Mouse (Mus musculus) heart, postnatal 0 days (tissue): Measurements from ENCODE around the gene Dohh. TPM values are rescaled to one million over a fixed set of nuclear protein-coding genes. Genes with fewer than 3 reads are reported as not detected.

Experiments used
- ATAC-seq: fragments of 200-750 bp; cut with Nextera tagmentation; 2 replicates; pipeline ENCODE4 v1.8.0; 2017; ENCODE audit warnings: low read depth, moderate number of reproducible peaks, moderate library complexity; ENCODE audit not compliant: insufficient read depth
- DNase-seq: peaks from one replicate; pipeline ENCODE4 v3.0.0-alpha.2; 2016; ENCODE audit warnings: low spot score
- H3K27ac ChIP-seq: fragments of 300-500 bp; sonication (generic); 2 replicates; pipeline ENCODE4 v1.5.1; 2014; ENCODE audit warnings: low read depth, mild to moderate bottlenecking
- H3K27me3 ChIP-seq: fragments of 300-500 bp; sonication (generic); 2 replicates; pipeline ENCODE4 v1.6.1; 2014; ENCODE audit warnings: low read length, mixed read lengths; ENCODE audit not compliant: control insufficient read depth, insufficient read depth
- H3K36me3 ChIP-seq: fragments of 300-500 bp; sonication (generic); replicated peaks from 2 replicates; pipeline ENCODE4 v1.6.1; 2014; ENCODE audit warnings: low read length, mixed read lengths; ENCODE audit not compliant: control insufficient read depth, insufficient read depth
- H3K4me1 ChIP-seq: fragments of 300-500 bp; sonication (generic); 2 replicates; pipeline ENCODE4 v1.6.1; 2014; ENCODE audit warnings: antibody characterized with exemption; ENCODE audit not compliant: control insufficient read depth, insufficient read depth
- H3K4me2 ChIP-seq: fragments of 300-500 bp; sonication (generic); 2 replicates; pipeline ENCODE4 v1.6.1; 2014; ENCODE audit warnings: low read depth, mild to moderate bottlenecking, low read length, moderate library complexity
- H3K4me3 ChIP-seq: fragments of 300-500 bp; sonication (generic); 2 replicates; pipeline ENCODE4 v1.5.1; 2014; ENCODE audit warnings: low read depth, low read length
- H3K9ac ChIP-seq: fragments of 300-500 bp; sonication (generic); replicated peaks from 2 replicates; pipeline ENCODE4 v1.6.1; 2014; ENCODE audit warnings: low read depth, low read length, mixed read lengths
- H3K9me3 ChIP-seq: fragments of 300-500 bp; sonication (generic); replicated peaks from 2 replicates; pipeline ENCODE4 v1.6.1; 2016; ENCODE audit warnings: low read length; ENCODE audit not compliant: control insufficient read depth
- CTCF ChIP-seq: IDR thresholded peaks from 2 replicates; pipeline ENCODE4 v1.5.1; 2016; ENCODE audit warnings: antibody characterized with exemption, control low read depth, low read depth
- EP300 ChIP-seq: IDR thresholded peaks from 2 replicates; pipeline ENCODE4 v1.6.1; 2016; ENCODE audit warnings: antibody characterized with exemption, low read depth
- WGBS: fragments of 180-500 bp; shearing (Covaris S2); extraction: QIAGEN DNeasy Blood & Tissue Kit; methylation state at CpG from one replicate; pipeline ENCODE4 v1.1.7; 2014; 5-methylcytosine and 5-hydroxymethylcytosine counted together
- polyA plus RNA-seq: library from polyadenylated mRNA; unstranded; fragments of >200 nt; fragmentation: Nextera tagmentation; extraction: Ambion mirVana; gene quantifications from 2 replicates; pipeline ENCODE4 v1.2.1, GENCODE M21; 2015
- total RNA-seq: library from RNA; depleted of rRNA; stranded (reverse); fragments of >200 nt; gene quantifications from 2 replicates; pipeline ENCODE4 v1.2.3, GENCODE M21; 2014; ENCODE audit warnings: low replicate concordance

Dohh gene
- total and polyA plus RNA-seq, 2 experiments from 2014 or later: 75.2 to 123 TPM

GRCm38 (mm10) chr10:81377362-81377664 lies 6.9 kb upstream of the Dohh start:
- Histone ChIP-seq H3K9me3 (no peaks in the 10 kb centered on the region), H3K9ac (peak overlapping the region; percentile 92), H3K36me3 (peaks cover 24% of the 10 kb centered on the region), H3K4me3 (peak overlapping the region; percentile 87), H3K4me1 (peaks cover 17% of the 10 kb centered on the region), H3K27me3 (no peaks in the 10 kb centered on the region), H3K4me2 (peak overlapping the region; percentile 83), H3K27ac (peak overlapping the region; percentile 36; the same call in 1 of the 2 replicates)
- ATAC-seq (no peak), DNase-seq (no peak)
- WGBS: 41% methylated on average over 2 of the region's 2 CpGs
- TF ChIP-seq EP300 (no peak), CTCF (no peak)

DNA sequence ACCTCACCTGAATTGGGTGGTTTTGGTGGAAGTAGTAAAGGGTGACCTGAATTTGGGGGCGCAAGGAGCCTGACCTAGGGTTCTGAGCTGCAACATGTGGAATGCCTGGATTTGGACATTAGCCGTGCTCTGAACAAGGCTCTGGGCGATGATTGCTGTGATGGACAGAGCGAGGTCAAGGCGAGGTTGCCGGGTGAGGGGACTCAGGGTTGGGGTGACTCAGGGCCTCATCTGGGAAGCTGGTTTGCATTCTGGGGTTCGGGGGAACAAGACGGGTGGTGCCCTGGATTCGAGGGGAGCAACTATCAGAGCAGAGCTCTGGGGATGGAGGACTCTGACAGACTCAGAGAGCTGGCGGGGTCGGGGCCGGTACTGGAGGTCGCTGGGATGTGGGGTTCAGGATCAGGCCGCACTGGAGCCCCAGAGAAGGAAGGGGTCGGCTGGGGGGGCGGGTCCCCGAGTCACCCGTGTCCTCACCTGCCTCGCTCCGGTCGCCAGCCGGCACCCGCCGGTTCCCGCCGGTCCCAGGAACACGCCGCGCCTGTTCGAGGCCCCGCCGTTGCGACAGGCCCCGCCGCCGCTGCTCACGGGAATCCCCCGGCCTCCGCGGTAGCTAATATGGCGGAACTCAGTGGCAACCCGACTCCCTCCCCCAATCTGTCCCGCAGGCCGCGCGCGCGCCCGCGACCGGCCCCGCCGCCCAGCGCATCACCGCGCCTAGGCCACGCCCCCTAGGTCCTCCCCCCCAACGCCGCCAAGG lies 6.3 kb upstream of the Dohh start, which contains the start of gene Fzr1:
Fzr1 (minus strand) TSS at position 724 of the 760 bp plus-strand sequence.
- under 1% methylated on average over 54 of the region's 59 CpGs for WGBS
- TF ChIP-seq CTCF (no peak), EP300 (no peak)
- Histone ChIP-seq H3K27me3 (no peaks in the 10 kb centered on the region), H3K4me2 (peak within 1 kb of the TSS; percentile 83), H3K4me1 (peaks cover 17% of the 10 kb centered on the region), H3K9ac (peak within 1 kb of the TSS; percentile 92), H3K4me3 (peak within 1 kb of the TSS; percentile 87), H3K9me3 (no peaks in the 10 kb centered on the region), H3K27ac (peak within 1 kb of the TSS; percentile 78), H3K36me3 (peaks cover 24% of the 10 kb centered on the region)
- DNase-seq: no peak
- ATAC-seq: peak; percentile 2; the same call in 1 of the 2 replicates

GRCm38 (mm10) chr10:81378553-81379182 lies 5.6 kb upstream of the Dohh start:
- Histone ChIP-seq H3K27ac (peak overlapping the region; percentile 51; the same call in 1 of the 2 replicates), H3K27me3 (no peaks in the 10 kb centered on the region), H3K4me2 (peak overlapping the region; percentile 71), H3K4me1 (peaks cover 17% of the 10 kb centered on the region), H3K36me3 (peaks cover 19% of the 10 kb centered on the region), H3K9me3 (no peaks in the 10 kb centered on the region), H3K4me3 (peak overlapping the region; percentile 87), H3K9ac (peak overlapping the region; percentile 43; the same call in 1 of the 2 replicates)
- ATAC-seq: peak; percentile 94
- TF ChIP-seq EP300 (no peak), CTCF (0 out of 2 replicates have a peak, but pooled peaks have one; percentile 23)
- under 1% methylated on average over 46 of the region's 46 CpGs for WGBS
- DNase-seq: peak; percentile 100

DNA sequence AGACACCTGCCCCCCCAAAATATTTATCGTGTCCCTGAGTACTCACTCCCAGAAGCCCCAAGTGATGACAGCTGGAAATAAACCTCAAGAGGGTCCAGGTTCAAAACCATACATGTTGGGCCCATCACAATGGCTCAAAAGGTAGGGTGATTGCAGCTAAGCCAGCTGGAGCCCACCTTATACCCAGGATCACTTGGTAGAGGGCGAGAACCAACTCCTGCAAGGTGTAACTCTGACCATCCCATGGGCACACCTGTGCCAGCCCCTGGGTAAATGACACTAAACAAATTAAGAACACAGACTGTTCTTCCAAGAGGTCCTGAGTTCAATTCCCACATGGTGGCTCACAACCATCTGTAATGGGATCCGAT lies 5.1 kb upstream of the Dohh start:
- H3K4me3 ChIP-seq: peak overlapping the region; percentile 87
- no peaks in the 10 kb centered on the region for H3K9me3 ChIP-seq
- WGBS: 64% methylated on average over 3 of the region's 3 CpGs
- peak overlapping the region; percentile 43; the same call in 1 of the 2 replicates for H3K9ac ChIP-seq
- peak overlapping the region; percentile 71 for H3K4me2 ChIP-seq
- peak overlapping the region; percentile 51; the same call in 1 of the 2 replicates for H3K27ac ChIP-seq
- ATAC-seq (no peak), DNase-seq (no peak)
- peaks cover 17% of the 10 kb centered on the region for H3K4me1 ChIP-seq
- H3K27me3 ChIP-seq: no peaks in the 10 kb centered on the region
- no peak for TF ChIP-seq CTCF
- TF ChIP-seq EP300: no peak
- peaks cover 14% of the 10 kb centered on the region for H3K36me3 ChIP-seq

DNA sequence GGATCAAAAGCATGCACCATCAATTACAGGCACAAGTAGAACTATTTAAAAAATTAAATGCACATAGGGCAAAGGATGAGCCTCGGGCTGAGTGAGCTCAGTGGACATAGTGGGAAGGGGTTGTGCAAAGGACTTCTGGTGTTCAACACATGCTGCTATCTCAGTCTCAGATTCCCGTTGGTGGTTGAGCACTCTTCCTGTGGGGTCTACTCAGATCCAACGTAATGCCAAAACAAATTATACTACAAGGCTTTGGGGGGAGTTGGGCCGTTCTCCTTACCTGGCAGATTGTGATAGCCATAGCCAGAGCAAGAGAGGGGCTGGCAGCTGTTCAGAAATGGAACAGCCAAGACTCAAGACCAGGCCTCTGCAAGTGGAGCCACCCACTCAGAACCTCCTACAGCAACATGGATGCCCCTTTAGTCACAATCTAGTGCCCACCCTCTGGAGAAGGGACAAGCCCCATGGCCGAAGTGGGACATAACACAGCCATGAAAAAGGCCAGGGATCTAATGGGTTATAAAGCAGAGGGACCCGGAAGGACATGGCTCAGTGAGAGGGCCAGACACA lies 4.3 kb upstream of the Dohh start:
- H3K4me2 ChIP-seq: no peak overlapping the region
- WGBS: 85% methylated on average over 6 of the region's 6 CpGs

More for the DNA sequence above, 4.3 kb upstream of the Dohh start:
- H3K27ac ChIP-seq: no peak overlapping the region
- ATAC-seq (no peak), DNase-seq (no peak)
- no peaks in the 10 kb centered on the region for H3K9me3 ChIP-seq
- H3K27me3 ChIP-seq: no peaks in the 10 kb centered on the region
- H3K36me3 ChIP-seq: peaks cover 10% of the 10 kb centered on the region; the same call in 1 of the 2 replicates
- H3K9ac ChIP-seq: no peak overlapping the region
- no peak overlapping the region for H3K4me3 ChIP-seq
- peaks cover 19% of the 10 kb centered on the region for H3K4me1 ChIP-seq
- TF ChIP-seq EP300 (no peak), CTCF (no peak)
